Mouse (Mus musculus) limb, embryonic 13.5 days (tissue): Measurements from ENCODE around the gene Slc25a26. TPM values are rescaled to one million over a fixed set of nuclear protein-coding genes. Genes with fewer than 3 reads are reported as not detected.

Experiments used
- ATAC-seq: fragments of 200-750 bp; cut with Nextera tagmentation; 2 replicates; pipeline ENCODE4 v1.8.0; 2017; ENCODE audit warnings: low read depth, moderate number of reproducible peaks, moderate TSS enrichment; ENCODE audit not compliant: low FRiP score
- H3K27ac ChIP-seq: fragments of 300-500 bp; sonication (generic); 2 replicates; pipeline ENCODE4 v1.5.1; 2015; ENCODE audit warnings: inconsistent platforms, mild to moderate bottlenecking, moderate library complexity
- H3K27me3 ChIP-seq: fragments of 300-500 bp; sonication (generic); 2 replicates; pipeline ENCODE4 v1.6.1; 2015; ENCODE audit warnings: mild to moderate bottlenecking, inconsistent platforms
- H3K36me3 ChIP-seq: fragments of 300-500 bp; sonication (generic); 2 replicates; pipeline ENCODE4 v1.6.1; 2015; ENCODE audit warnings: inconsistent platforms, mild to moderate bottlenecking, moderate library complexity
- H3K4me1 ChIP-seq: fragments of 300-500 bp; sonication (generic); 2 replicates; pipeline ENCODE4 v1.6.1; 2015; ENCODE audit warnings: inconsistent platforms
- H3K4me2 ChIP-seq: fragments of 300-500 bp; sonication (generic); replicated peaks from 2 replicates; pipeline ENCODE4 v1.6.1; 2015; ENCODE audit warnings: inconsistent platforms, mild to moderate bottlenecking, moderate library complexity
- H3K4me3 ChIP-seq: fragments of 300-500 bp; sonication (generic); 2 replicates; pipeline ENCODE4 v1.5.1; 2015; ENCODE audit warnings: moderate library complexity, mild to moderate bottlenecking, inconsistent platforms
- H3K9ac ChIP-seq: fragments of 300-500 bp; sonication (generic); 2 replicates; pipeline ENCODE4 v1.6.1; 2015; ENCODE audit warnings: mild to moderate bottlenecking, inconsistent platforms
- H3K9me3 ChIP-seq: fragments of 300-500 bp; sonication (generic); 2 replicates; pipeline ENCODE4 v1.6.1; 2016; ENCODE audit warnings: inconsistent platforms
- WGBS: fragments of 180-500 bp; shearing (Covaris S2); methylation state at CpG from one replicate; pipeline ENCODE4 v1.1.7; 2015; 5-methylcytosine and 5-hydroxymethylcytosine counted together
- polyA plus RNA-seq: library from polyadenylated mRNA; unstranded; fragments of >200 nt; fragmentation: Nextera tagmentation; extraction: Ambion mirVana; gene quantifications from 2 replicates; pipeline ENCODE4 v1.2.1, GENCODE M21; 2015

The Slc25a26 gene
- polyA plus RNA-seq, 1 experiment from 2014 or later: 7.7 TPM

- peaks cover 84% of the 10 kb centered on the region for H3K36me3 ChIP-seq
- H3K9ac ChIP-seq: no peak overlapping the region
- no peaks in the 10 kb centered on the region for H3K9me3 ChIP-seq
- no peak for ATAC-seq
- no peak overlapping the region for H3K4me3 ChIP-seq
- 0 out of 2 replicates have a peak overlapping the region, but pooled peaks have one; percentile 34 for H3K27ac ChIP-seq
- WGBS: 85% methylated on average over 2 of the region's 2 CpGs
- peaks cover 18% of the 10 kb centered on the region for H3K4me1 ChIP-seq
- H3K4me2 ChIP-seq: no peak overlapping the region
- H3K27me3 ChIP-seq: no peaks in the 10 kb centered on the region
Observed at GRCm38 (mm10) chr6:94604546-94604945, 104.4 kb downstream of the Slc25a26 start.

DNA sequence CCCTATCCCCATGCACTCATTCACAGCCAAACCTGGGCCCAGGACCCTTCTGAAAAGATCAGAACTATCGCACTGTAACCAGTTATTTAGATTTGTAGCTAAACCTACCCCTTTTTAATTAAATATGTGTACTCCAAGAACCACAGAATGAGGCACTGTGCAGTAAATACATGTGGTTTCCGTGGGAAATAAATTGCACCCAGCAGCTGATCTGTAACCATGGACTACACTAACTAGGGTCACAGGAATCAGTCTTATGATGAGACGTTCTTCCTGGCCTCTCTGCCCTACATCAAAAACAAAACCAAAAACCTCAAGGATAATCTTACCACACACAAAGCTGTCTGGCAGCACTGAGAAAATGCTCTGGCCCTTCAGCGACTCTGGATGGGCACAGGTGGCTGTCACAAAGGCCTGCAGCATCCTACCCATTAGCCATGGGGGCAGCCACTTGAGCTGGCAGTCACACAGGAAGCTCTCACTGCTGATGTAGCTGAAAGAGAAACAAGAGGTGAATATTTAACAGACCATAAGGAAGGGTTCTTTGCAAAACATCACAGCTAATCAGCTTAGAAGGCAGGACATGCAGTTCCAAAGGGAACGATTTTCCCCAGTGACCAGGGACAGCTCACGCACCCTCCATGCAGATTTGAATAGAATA is 113.2 kb downstream of the Slc25a26 start:
- Histone ChIP-seq H3K27ac (no peak overlapping the region), H3K9me3 (no peaks in the 10 kb centered on the region), H3K4me1 (peaks cover 32% of the 10 kb centered on the region), H3K27me3 (no peaks in the 10 kb centered on the region), H3K36me3 (peaks cover 99% of the 10 kb centered on the region), H3K4me3 (no peak overlapping the region), H3K9ac (no peak overlapping the region), H3K4me2 (no peak overlapping the region)
- ATAC-seq: no peak
- WGBS: 70% methylated on average over 6 of the region's 6 CpGs

GRCm38 (mm10) chr6:94614346-94614745 is 114.2 kb downstream of the Slc25a26 start:
- Histone ChIP-seq H3K27me3 (no peaks in the 10 kb centered on the region), H3K36me3 (peaks cover 98% of the 10 kb centered on the region), H3K4me3 (no peak overlapping the region), H3K4me2 (no peak overlapping the region), H3K27ac (no peak overlapping the region), H3K9me3 (no peaks in the 10 kb centered on the region), H3K9ac (no peak overlapping the region), H3K4me1 (peaks cover 42% of the 10 kb centered on the region)
- no peak for ATAC-seq
- 88% methylated on average over 6 of the region's 6 CpGs for WGBS

GRCm38 (mm10) chr6:94615936-94616335 is 115.8 kb downstream of the Slc25a26 start:
- Histone ChIP-seq H3K4me2 (no peak overlapping the region), H3K27ac (no peak overlapping the region), H3K36me3 (peaks cover 98% of the 10 kb centered on the region), H3K4me1 (peaks cover 42% of the 10 kb centered on the region), H3K27me3 (no peaks in the 10 kb centered on the region; the same call in 1 of the 2 replicates), H3K9ac (no peak overlapping the region), H3K4me3 (no peak overlapping the region), H3K9me3 (no peaks in the 10 kb centered on the region)
- no peak for ATAC-seq
- 87% methylated on average over 4 of the region's 4 CpGs for WGBS

DNA sequence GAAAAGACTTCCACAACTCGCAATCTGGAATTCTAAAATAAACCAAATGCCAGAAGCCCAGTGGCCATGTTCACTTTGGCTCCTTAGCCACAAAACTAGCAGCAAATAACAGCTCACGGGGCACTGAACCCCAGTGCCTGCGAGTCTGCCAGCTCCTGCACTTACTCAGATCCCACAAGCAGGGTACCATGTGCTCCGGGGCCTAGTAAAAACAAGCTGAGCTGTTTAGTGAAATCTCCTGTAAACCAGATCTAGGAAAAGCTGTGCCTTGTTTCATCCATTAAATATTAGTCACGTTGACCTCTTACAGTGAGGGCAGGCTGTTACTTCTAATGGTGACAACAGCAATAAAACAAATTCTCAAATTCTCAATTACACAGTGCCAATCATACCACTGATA is 118.5 kb downstream of the Slc25a26 start:
- Histone ChIP-seq H3K27ac (no peak overlapping the region; the same call in 1 of the 2 replicates), H3K9ac (no peak overlapping the region), H3K4me3 (no peak overlapping the region), H3K27me3 (peaks cover 5% of the 10 kb centered on the region; the same call in 1 of the 2 replicates), H3K36me3 (peaks cover 98% of the 10 kb centered on the region), H3K9me3 (no peaks in the 10 kb centered on the region), H3K4me1 (peaks cover 29% of the 10 kb centered on the region), H3K4me2 (no peak overlapping the region)
- no peak for ATAC-seq
- WGBS: 47% methylated on average over 5 of the region's 5 CpGs

DNA sequence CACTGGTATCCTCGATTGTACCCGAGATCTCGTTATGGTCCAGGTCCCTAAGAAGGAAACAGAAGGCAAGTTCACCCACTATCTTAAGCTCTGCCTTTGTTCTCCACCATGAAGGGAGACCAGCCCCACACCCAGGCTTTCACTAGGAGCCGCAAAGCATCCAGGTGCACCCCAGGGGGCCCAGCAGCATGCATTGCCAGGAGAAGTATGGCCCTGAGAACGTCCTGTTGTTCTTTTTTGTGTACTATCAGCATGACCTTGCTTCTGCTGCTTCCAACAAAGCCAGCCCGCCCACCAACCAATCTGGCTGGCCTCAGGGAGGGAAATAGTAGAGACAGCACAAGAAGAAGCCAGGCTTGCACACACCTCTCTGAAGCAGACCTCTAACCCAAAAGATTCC is 120.2 kb downstream of the Slc25a26 start:
- no peak overlapping the region for H3K27ac ChIP-seq

DNA sequence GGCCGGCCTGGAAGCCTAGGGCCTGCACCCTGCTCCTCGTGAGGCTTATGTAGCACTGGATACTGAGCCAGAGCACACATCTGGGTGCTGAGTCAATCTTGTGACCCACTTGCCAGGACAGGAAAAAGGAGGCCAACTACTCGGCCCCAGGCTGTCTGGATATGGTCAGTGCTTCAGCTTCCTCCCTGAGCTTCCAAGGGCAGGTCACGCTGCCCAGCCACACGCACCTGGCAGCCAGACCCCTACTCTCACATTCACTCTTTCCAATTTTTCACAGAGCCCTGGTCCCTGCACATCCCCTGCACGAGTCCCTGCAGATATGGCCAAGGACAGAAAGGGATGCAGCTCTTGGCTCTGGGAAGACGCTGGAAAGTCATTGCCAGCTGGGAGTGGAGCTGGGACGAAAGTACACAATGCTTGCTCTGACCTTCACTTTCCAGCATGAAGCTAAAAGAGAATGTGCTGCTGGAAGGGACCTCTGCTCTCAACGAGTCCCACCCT is 120.7 kb downstream of the Slc25a26 start:
- 0 out of 2 replicates have a peak overlapping the region, but pooled peaks have one; percentile 0 for H3K9ac ChIP-seq
- H3K9me3 ChIP-seq: no peaks in the 10 kb centered on the region
- ATAC-seq: no peak
- H3K27ac ChIP-seq: no peak overlapping the region
- H3K4me3 ChIP-seq: no peak overlapping the region
- 78% methylated on average over 9 of the region's 9 CpGs for WGBS
- peaks cover 17% of the 10 kb centered on the region; the same call in 1 of the 2 replicates for H3K27me3 ChIP-seq
- no peak overlapping the region for H3K4me2 ChIP-seq
- H3K36me3 ChIP-seq: peaks cover 96% of the 10 kb centered on the region
- peaks cover 31% of the 10 kb centered on the region for H3K4me1 ChIP-seq

More for the DNA sequence above, 120.2 kb downstream of the Slc25a26 start:
- 68% methylated on average over 6 of the region's 6 CpGs for WGBS
- Histone ChIP-seq H3K4me2 (no peak overlapping the region), H3K9ac (0 out of 2 replicates have a peak overlapping the region, but pooled peaks have one; percentile 0), H3K4me3 (no peak overlapping the region), H3K9me3 (no peaks in the 10 kb centered on the region), H3K36me3 (peaks cover 98% of the 10 kb centered on the region), H3K4me1 (peaks cover 27% of the 10 kb centered on the region), H3K27me3 (peaks cover 15% of the 10 kb centered on the region; the same call in 1 of the 2 replicates)
- no peak for ATAC-seq

GRCm38 (mm10) chr6:94622983-94623382 is 122.9 kb downstream of the Slc25a26 start:
- no peak for ATAC-seq
- peaks cover 39% of the 10 kb centered on the region for H3K4me1 ChIP-seq

GRCm38 (mm10) chr6:94624543-94624942 is 124.4 kb downstream of the Slc25a26 start:
- Histone ChIP-seq H3K4me3 (no peak overlapping the region), H3K9ac (no peak overlapping the region), H3K27ac (no peak overlapping the region), H3K27me3 (peaks cover 29% of the 10 kb centered on the region), H3K9me3 (no peaks in the 10 kb centered on the region), H3K36me3 (peaks cover 69% of the 10 kb centered on the region), H3K4me1 (peaks cover 41% of the 10 kb centered on the region), H3K4me2 (no peak overlapping the region)
- ATAC-seq: no peak
- 84% methylated on average over 5 of the region's 5 CpGs for WGBS

More at GRCm38 (mm10) chr6:94622983-94623382, 122.9 kb downstream of the Slc25a26 start:
- no peak overlapping the region for H3K27ac ChIP-seq
- no peak overlapping the region for H3K9ac ChIP-seq
- no peaks in the 10 kb centered on the region for H3K9me3 ChIP-seq
- H3K36me3 ChIP-seq: peaks cover 83% of the 10 kb centered on the region
- no peak overlapping the region for H3K4me2 ChIP-seq
- peaks cover 28% of the 10 kb centered on the region; the same call in 1 of the 2 replicates for H3K27me3 ChIP-seq
- H3K4me3 ChIP-seq: no peak overlapping the region
- WGBS: 84% methylated on average over 4 of the region's 4 CpGs

GRCm38 (mm10) chr6:94625896-94626295 is 125.8 kb downstream of the Slc25a26 start:
- Histone ChIP-seq H3K27me3 (peaks cover 40% of the 10 kb centered on the region), H3K9me3 (no peaks in the 10 kb centered on the region), H3K36me3 (peaks cover 60% of the 10 kb centered on the region), H3K4me2 (no peak overlapping the region), H3K4me1 (peaks cover 55% of the 10 kb centered on the region), H3K9ac (no peak overlapping the region), H3K4me3 (no peak overlapping the region), H3K27ac (no peak overlapping the region)
- WGBS: 18% methylated on average over 5 of the region's 5 CpGs
- no peak for ATAC-seq

DNA sequence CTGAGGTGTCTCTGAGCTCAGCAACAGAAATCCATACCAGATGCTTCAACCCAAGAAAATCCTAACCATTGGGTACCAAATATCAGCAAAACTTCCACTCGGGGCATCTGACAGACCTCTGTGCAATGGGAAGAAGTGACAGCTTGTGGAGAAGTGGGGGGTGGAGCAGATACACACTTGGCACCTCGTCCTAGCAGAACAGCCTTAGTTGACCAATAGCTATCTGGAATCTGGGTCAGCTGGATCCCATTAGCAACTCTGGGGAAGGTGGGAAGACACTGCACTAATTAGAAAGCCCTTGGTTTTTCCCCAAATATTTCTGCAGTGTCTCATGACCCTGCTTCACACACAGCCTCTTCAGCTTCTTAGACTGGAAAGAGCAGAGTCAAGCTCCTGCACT is 126.7 kb downstream of the Slc25a26 start:
- ATAC-seq: no peak
- Histone ChIP-seq H3K4me2 (no peak overlapping the region), H3K4me1 (peaks cover 64% of the 10 kb centered on the region), H3K27ac (peak overlapping the region; percentile 61; the same call in 1 of the 2 replicates), H3K9me3 (no peaks in the 10 kb centered on the region), H3K4me3 (no peak overlapping the region), H3K36me3 (peaks cover 51% of the 10 kb centered on the region), H3K9ac (no peak overlapping the region), H3K27me3 (peaks cover 40% of the 10 kb centered on the region)
- WGBS: 23% methylated on average over 2 of the region's 2 CpGs

GRCm38 (mm10) chr6:94627714-94628595 is 127.8 kb downstream of the Slc25a26 start:
- WGBS: 9% methylated on average over 15 of the region's 15 CpGs
- peak; percentile 61 for ATAC-seq
- H3K27ac ChIP-seq: peak overlapping the region; percentile 69; the same call in 1 of the 2 replicates
- peak overlapping the region; percentile 43; the same call in 1 of the 2 replicates for H3K9ac ChIP-seq
- H3K4me3 ChIP-seq: no peak overlapping the region
- H3K36me3 ChIP-seq: peaks cover 39% of the 10 kb centered on the region
- peaks cover 35% of the 10 kb centered on the region for H3K27me3 ChIP-seq
- no peaks in the 10 kb centered on the region for H3K9me3 ChIP-seq
- H3K4me2 ChIP-seq: peak overlapping the region; percentile 41
- H3K4me1 ChIP-seq: peaks cover 75% of the 10 kb centered on the region
